Mouse (Mus musculus) E14TG2a.4 (cell line): ENCODE results near the gene Birc6.

ENCODE experiments used
- H3K27me3 ChIP-seq: 2 replicates; pipeline ENCODE4 v1.6.1; 2014; ENCODE audit warnings: low read length, control low read depth; ENCODE audit not compliant: insufficient read depth
- H3K36me3 ChIP-seq: 2 replicates; pipeline ENCODE4 v1.6.1; 2014; ENCODE audit warnings: low read length, control low read depth; ENCODE audit not compliant: insufficient read depth
- H3K4me1 ChIP-seq: replicated peaks from 2 replicates; pipeline ENCODE4 v1.6.1; 2014; ENCODE audit warnings: low read depth, low read length, control low read depth
- H3K4me3 ChIP-seq: replicated peaks from 2 replicates; pipeline ENCODE4 v1.5.1; 2014; ENCODE audit warnings: mild to moderate bottlenecking, low read length
- H3K9me3 ChIP-seq: 2 replicates; pipeline ENCODE4 v1.6.1; 2014; ENCODE audit warnings: low read length, control low read depth
- CTCF ChIP-seq: conservative IDR thresholded peaks from 2 replicates; pipeline ENCODE4 v1.5.1; 2014; ENCODE audit warnings: low read length
- NANOG ChIP-seq: IDR thresholded peaks from 2 replicates; pipeline ENCODE4 v1.6.1; 2014; ENCODE audit warnings: borderline replicate concordance, low read length, mixed read lengths
- POU5F1 ChIP-seq: IDR thresholded peaks from 2 replicates; pipeline ENCODE4 v1.6.1; 2014; ENCODE audit warnings: low read length, borderline replicate concordance

The Birc6 gene

DNA sequence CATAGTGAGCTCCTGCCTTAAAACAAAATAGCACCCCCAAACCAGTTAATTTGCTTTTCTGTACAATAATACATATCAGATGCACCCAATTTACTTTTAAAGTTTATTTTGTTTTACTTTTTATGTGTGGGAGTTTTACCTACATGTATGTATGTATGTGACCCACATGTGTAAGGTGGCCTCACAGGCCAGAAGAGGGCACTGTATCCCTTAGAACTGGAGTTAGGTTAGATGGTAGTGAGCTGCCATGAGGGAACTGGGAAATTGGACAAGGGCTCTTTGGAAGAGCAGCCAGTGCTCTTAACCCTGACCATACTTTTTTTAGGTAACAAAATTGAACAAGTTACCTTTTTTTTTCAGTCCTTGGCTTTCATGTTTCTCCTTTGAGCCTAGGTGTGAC is 204.8 kb downstream of the Birc6 start:
- H3K9me3 ChIP-seq = no peaks in the 10 kb centered on the region
- H3K36me3 ChIP-seq = peaks cover 67% of the 10 kb centered on the region
- H3K27me3 ChIP-seq = no peaks in the 10 kb centered on the region
- TF ChIP-seq NANOG = no peak
- peak; percentile 4; the same call in 1 of the 2 replicates for TF ChIP-seq CTCF
- H3K4me1 ChIP-seq = no peaks in the 10 kb centered on the region
- H3K4me3 ChIP-seq = no peak overlapping the region

DNA sequence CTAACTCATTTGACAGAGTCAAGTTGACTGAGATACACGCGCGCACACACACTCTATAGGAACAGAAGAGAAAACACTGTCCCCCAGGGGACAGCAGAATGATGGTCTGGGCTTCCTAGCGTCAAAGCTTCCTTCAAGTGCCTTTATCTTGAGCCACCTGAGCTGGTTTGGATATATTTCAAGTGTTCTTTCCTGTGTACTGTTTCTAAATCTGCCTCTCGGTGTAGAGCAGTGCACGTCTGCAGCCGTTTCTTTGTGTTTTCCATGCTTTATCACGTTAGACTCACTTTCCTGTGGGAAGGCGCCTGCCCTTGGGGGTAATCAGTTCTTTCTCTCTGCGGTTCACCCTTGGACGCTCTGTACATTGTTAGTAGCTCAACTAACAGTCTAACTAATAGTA is 207.3 kb downstream of the Birc6 start:
- Histone ChIP-seq H3K4me1 (no peaks in the 10 kb centered on the region), H3K36me3 (peaks cover 62% of the 10 kb centered on the region), H3K27me3 (no peaks in the 10 kb centered on the region), H3K9me3 (no peaks in the 10 kb centered on the region), H3K4me3 (no peak overlapping the region)
- TF ChIP-seq CTCF = no peak
- no peak for TF ChIP-seq NANOG
- no peak for TF ChIP-seq POU5F1

DNA sequence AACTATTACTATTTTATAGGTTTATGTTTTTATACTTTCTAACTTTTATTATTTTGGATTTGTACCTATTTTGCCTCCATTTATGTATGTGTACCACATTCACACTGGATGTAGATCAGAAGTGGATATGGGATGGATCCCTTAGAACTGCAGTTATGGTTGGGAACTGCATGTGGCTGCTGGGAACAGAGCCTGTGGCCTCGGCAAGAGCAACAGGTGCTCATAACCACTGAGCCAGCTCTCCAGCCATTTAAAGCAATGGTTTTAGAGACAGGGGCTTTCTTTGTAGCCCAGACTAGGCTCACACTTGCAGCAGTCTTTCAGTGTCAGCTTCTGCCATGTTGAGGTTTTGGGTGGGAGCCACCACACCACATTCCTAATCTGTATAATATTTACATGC is 221.6 kb downstream of the Birc6 start:
- no peaks in the 10 kb centered on the region for H3K9me3 ChIP-seq
- H3K4me1 ChIP-seq = no peaks in the 10 kb centered on the region
- H3K36me3 ChIP-seq = peaks cover 58% of the 10 kb centered on the region
- H3K4me3 ChIP-seq = no peak overlapping the region
- no peaks in the 10 kb centered on the region for H3K27me3 ChIP-seq
- no peak for TF ChIP-seq NANOG
- no peak for TF ChIP-seq POU5F1
- no peak for TF ChIP-seq CTCF

DNA sequence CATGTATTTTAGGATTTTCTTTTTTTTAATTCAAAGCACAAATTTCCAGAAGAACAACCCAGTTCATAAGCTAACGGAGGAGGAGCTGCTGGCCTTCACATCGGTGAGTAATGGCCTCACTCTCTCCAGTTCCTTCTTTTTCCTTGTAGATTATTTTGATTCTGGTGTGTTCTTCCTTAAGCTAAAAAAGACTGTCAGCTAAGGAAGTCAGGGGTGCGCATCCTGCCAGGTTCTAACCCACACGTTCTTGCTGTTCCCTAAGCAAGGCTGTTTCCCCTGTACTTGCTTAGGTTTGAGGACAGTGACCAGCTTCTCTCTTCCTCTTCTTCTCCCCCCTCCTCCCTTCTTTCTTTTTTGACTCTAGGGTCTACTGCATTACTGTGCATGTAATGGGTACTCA is 222.9 kb downstream of the Birc6 start:
- H3K27me3 ChIP-seq = no peaks in the 10 kb centered on the region
- no peak for TF ChIP-seq CTCF
- TF ChIP-seq NANOG = no peak
- no peak for TF ChIP-seq POU5F1
- H3K4me1 ChIP-seq = no peaks in the 10 kb centered on the region
- no peaks in the 10 kb centered on the region for H3K9me3 ChIP-seq
- H3K36me3 ChIP-seq = peaks cover 51% of the 10 kb centered on the region
- H3K4me3 ChIP-seq = no peak overlapping the region
